Mouse (Mus musculus): Measurements from ENCODE around the gene Rbfox3. TPM values are rescaled to one million over a fixed set of nuclear protein-coding genes. Genes with fewer than 3 reads are reported as not detected.

Rbfox3 gene
- polyA plus RNA-seq, 1 experiment from 2014 or later, result 0.26 TPM

GRCm38 (mm10) chr11:118627541-118627940 lies 283.9 kb downstream of the Rbfox3 start:
- Histone ChIP-seq H3K9me3 (replicated peaks) (no peaks in the 10 kb centered on the region; the same call in 1 of the 2 replicates), H3K4me1 (replicated peaks) (no peaks in the 10 kb centered on the region), H3K36me3 (no peaks in the 10 kb centered on the region), H3K27me3 (replicated peaks) (no peaks in the 10 kb centered on the region; the same call in 1 of the 2 replicates), H3K27ac (ENCODE audit: poor library complexity, severe bottlenecking) (no peak overlapping the region), H3K4me3 (no peak overlapping the region), H3K9ac (no peak overlapping the region), H3K4me2 (no peak overlapping the region)
- no peak for ATAC-seq (ENCODE audit: insufficient number of reproducible peaks, low FRiP score)
- 75% methylated on average over 5 of the region's 5 CpGs for WGBS

- no peak overlapping the region for H3K4me3 ChIP-seq
- no peak overlapping the region for H3K4me2 ChIP-seq
- no peak for ATAC-seq (ENCODE audit: insufficient number of reproducible peaks, low FRiP score)
- H3K27me3 ChIP-seq (replicated peaks), result peaks cover 5% of the 10 kb centered on the region; the same call in 1 of the 2 replicates
- no peaks in the 10 kb centered on the region; the same call in 1 of the 2 replicates for H3K9me3 ChIP-seq (replicated peaks)
- no peak overlapping the region for H3K27ac ChIP-seq (ENCODE audit: poor library complexity, severe bottlenecking)
- 73% methylated on average over 4 of the region's 4 CpGs for WGBS
- H3K4me1 ChIP-seq (replicated peaks), result no peaks in the 10 kb centered on the region
- H3K36me3 ChIP-seq, result no peaks in the 10 kb centered on the region
- no peak overlapping the region for H3K9ac ChIP-seq
Measured at GRCm38 (mm10) chr11:118620869-118621268, 290.5 kb downstream of the Rbfox3 start.

GRCm38 (mm10) chr11:118614126-118614525 lies 297.3 kb downstream of the Rbfox3 start:
- Histone ChIP-seq H3K9ac (no peak overlapping the region), H3K27ac (ENCODE audit: poor library complexity, severe bottlenecking) (no peak overlapping the region), H3K36me3 (no peaks in the 10 kb centered on the region), H3K9me3 (replicated peaks) (no peaks in the 10 kb centered on the region), H3K27me3 (replicated peaks) (peaks cover 34% of the 10 kb centered on the region), H3K4me1 (replicated peaks) (no peaks in the 10 kb centered on the region), H3K4me3 (no peak overlapping the region), H3K4me2 (no peak overlapping the region)
- no peak for ATAC-seq (ENCODE audit: insufficient number of reproducible peaks, low FRiP score)
- WGBS, result 73% methylated on average over 4 of the region's 4 CpGs

GRCm38 (mm10) chr11:118610128-118610527 lies 301.3 kb downstream of the Rbfox3 start:
- Histone ChIP-seq H3K4me1 (replicated peaks) (no peaks in the 10 kb centered on the region), H3K36me3 (no peaks in the 10 kb centered on the region), H3K27ac (ENCODE audit: poor library complexity, severe bottlenecking) (no peak overlapping the region), H3K4me2 (no peak overlapping the region), H3K27me3 (replicated peaks) (peaks cover 60% of the 10 kb centered on the region), H3K9me3 (replicated peaks) (no peaks in the 10 kb centered on the region; the same call in 1 of the 2 replicates), H3K9ac (no peak overlapping the region), H3K4me3 (no peak overlapping the region)
- 4% methylated on average over 13 of the region's 14 CpGs for WGBS
- ATAC-seq (ENCODE audit: insufficient number of reproducible peaks, low FRiP score), result no peak

GRCm38 (mm10) chr11:118609236-118610000 lies 302.0 kb downstream of the Rbfox3 start:
- no peaks in the 10 kb centered on the region; the same call in 1 of the 2 replicates for H3K9me3 ChIP-seq (replicated peaks)
- H3K36me3 ChIP-seq, result no peaks in the 10 kb centered on the region
- H3K9ac ChIP-seq, result no peak overlapping the region
- 7% methylated on average over 17 of the region's 17 CpGs for WGBS
- H3K27me3 ChIP-seq (replicated peaks), result peaks cover 62% of the 10 kb centered on the region
- H3K4me3 ChIP-seq, result no peak overlapping the region
- H3K27ac ChIP-seq (ENCODE audit: poor library complexity, severe bottlenecking), result no peak overlapping the region
- H3K4me1 ChIP-seq (replicated peaks), result no peaks in the 10 kb centered on the region
- no peak for ATAC-seq (ENCODE audit: insufficient number of reproducible peaks, low FRiP score)
- H3K4me2 ChIP-seq, result no peak overlapping the region

- Histone ChIP-seq H3K27me3 (replicated peaks) (peaks cover 69% of the 10 kb centered on the region), H3K27ac (ENCODE audit: poor library complexity, severe bottlenecking) (no peak overlapping the region), H3K4me3 (no peak overlapping the region), H3K9me3 (replicated peaks) (no peaks in the 10 kb centered on the region; the same call in 1 of the 2 replicates), H3K9ac (no peak overlapping the region), H3K36me3 (no peaks in the 10 kb centered on the region), H3K4me2 (no peak overlapping the region), H3K4me1 (replicated peaks) (no peaks in the 10 kb centered on the region)
- 51% methylated on average over 8 of the region's 8 CpGs for WGBS
- no peak for ATAC-seq (ENCODE audit: insufficient number of reproducible peaks, low FRiP score)
Measured at GRCm38 (mm10) chr11:118607927-118608326, 303.5 kb downstream of the Rbfox3 start.

- Histone ChIP-seq H3K9me3 (replicated peaks) (no peaks in the 10 kb centered on the region; the same call in 1 of the 2 replicates), H3K4me1 (replicated peaks) (no peaks in the 10 kb centered on the region), H3K4me2 (no peak overlapping the region), H3K27me3 (replicated peaks) (peaks cover 73% of the 10 kb centered on the region), H3K27ac (ENCODE audit: poor library complexity, severe bottlenecking) (no peak overlapping the region), H3K9ac (no peak overlapping the region), H3K4me3 (no peak overlapping the region), H3K36me3 (no peaks in the 10 kb centered on the region)
- ATAC-seq (ENCODE audit: insufficient number of reproducible peaks, low FRiP score), result no peak
- WGBS, result 63% methylated on average over 2 of the region's 2 CpGs
Measured at GRCm38 (mm10) chr11:118605570-118605969, 305.8 kb downstream of the Rbfox3 start.

- Histone ChIP-seq H3K27me3 (replicated peaks) (peaks cover 71% of the 10 kb centered on the region), H3K27ac (ENCODE audit: poor library complexity, severe bottlenecking) (no peak overlapping the region), H3K4me2 (no peak overlapping the region), H3K9me3 (replicated peaks) (no peaks in the 10 kb centered on the region; the same call in 1 of the 2 replicates), H3K4me1 (replicated peaks) (no peaks in the 10 kb centered on the region), H3K4me3 (no peak overlapping the region), H3K36me3 (no peaks in the 10 kb centered on the region), H3K9ac (no peak overlapping the region)
- 65% methylated on average over 6 of the region's 6 CpGs for WGBS
- ATAC-seq (ENCODE audit: insufficient number of reproducible peaks, low FRiP score), result no peak
Measured at GRCm38 (mm10) chr11:118604206-118604605, 307.2 kb downstream of the Rbfox3 start.

- H3K9ac ChIP-seq, result no peak overlapping the region
- H3K27me3 ChIP-seq (replicated peaks), result peaks cover 71% of the 10 kb centered on the region
- no peaks in the 10 kb centered on the region; the same call in 1 of the 2 replicates for H3K9me3 ChIP-seq (replicated peaks)
- H3K4me2 ChIP-seq, result no peak overlapping the region
- no peak overlapping the region for H3K27ac ChIP-seq (ENCODE audit: poor library complexity, severe bottlenecking)
- 3% methylated on average over 10 of the region's 10 CpGs for WGBS
- no peak for ATAC-seq (ENCODE audit: insufficient number of reproducible peaks, low FRiP score)
- H3K36me3 ChIP-seq, result no peaks in the 10 kb centered on the region
- no peak overlapping the region for H3K4me3 ChIP-seq
- no peaks in the 10 kb centered on the region for H3K4me1 ChIP-seq (replicated peaks)
Measured at GRCm38 (mm10) chr11:118603126-118603525, 308.3 kb downstream of the Rbfox3 start.

GRCm38 (mm10) chr11:118601484-118601883 lies 309.9 kb downstream of the Rbfox3 start:
- Histone ChIP-seq H3K9ac (no peak overlapping the region), H3K27me3 (replicated peaks) (peaks cover 75% of the 10 kb centered on the region), H3K4me1 (replicated peaks) (no peaks in the 10 kb centered on the region), H3K4me3 (no peak overlapping the region), H3K36me3 (no peaks in the 10 kb centered on the region), H3K27ac (ENCODE audit: poor library complexity, severe bottlenecking) (no peak overlapping the region), H3K4me2 (no peak overlapping the region), H3K9me3 (replicated peaks) (no peaks in the 10 kb centered on the region; the same call in 1 of the 2 replicates)
- WGBS, result 56% methylated on average over 9 of the region's 9 CpGs
- ATAC-seq (ENCODE audit: insufficient number of reproducible peaks, low FRiP score), result no peak

- Histone ChIP-seq H3K9ac (no peak overlapping the region), H3K27me3 (replicated peaks) (peaks cover 77% of the 10 kb centered on the region), H3K4me3 (no peak overlapping the region), H3K27ac (ENCODE audit: poor library complexity, severe bottlenecking) (no peak overlapping the region), H3K36me3 (no peaks in the 10 kb centered on the region), H3K4me1 (replicated peaks) (no peaks in the 10 kb centered on the region), H3K4me2 (no peak overlapping the region), H3K9me3 (replicated peaks) (no peaks in the 10 kb centered on the region)
- no peak for ATAC-seq (ENCODE audit: insufficient number of reproducible peaks, low FRiP score)
- 7% methylated on average over 9 of the region's 9 CpGs for WGBS
Measured at GRCm38 (mm10) chr11:118600168-118600567, 311.2 kb downstream of the Rbfox3 start.

All from heart, embryonic 12.5 days (tissue).